Mouse (Mus musculus) lung, embryonic 14.5 days (tissue): Measurements from ENCODE around the gene Slc7a9. TPM values are rescaled to one million over a fixed set of nuclear protein-coding genes. Genes with fewer than 3 reads are reported as not detected.
A peak's percentile ranks its signal among the peaks of the same experiment; 100 is the strongest.

ENCODE experiments used
- ATAC-seq: fragments of 200-750 bp; cut with Nextera tagmentation; 2 replicates; pipeline ENCODE4 v1.8.0; 2017; ENCODE audit warnings: mild to moderate bottlenecking, moderate TSS enrichment, moderate library complexity; ENCODE audit not compliant: insufficient read depth
- DNase-seq: peaks from one replicate; pipeline ENCODE4 v3.0.0-alpha.2; 2015
- H3K27ac ChIP-seq: fragments of 300-500 bp; sonication (generic); 2 replicates; pipeline ENCODE4 v1.5.1; 2014; ENCODE audit warnings: low read depth, mild to moderate bottlenecking, moderate library complexity
- H3K27me3 ChIP-seq: fragments of 300-500 bp; sonication (generic); 2 replicates; pipeline ENCODE4 v1.6.1; 2014; ENCODE audit warnings: low read length, control low read depth; ENCODE audit not compliant: insufficient read depth
- H3K36me3 ChIP-seq: fragments of 300-500 bp; sonication (generic); 2 replicates; pipeline ENCODE4 v1.6.1; 2014; ENCODE audit warnings: control low read depth; ENCODE audit not compliant: insufficient read depth
- H3K4me1 ChIP-seq: fragments of 300-500 bp; sonication (generic); 2 replicates; pipeline ENCODE4 v1.6.1; 2014; ENCODE audit warnings: antibody characterized with exemption, control low read depth; ENCODE audit not compliant: insufficient read depth
- H3K4me2 ChIP-seq: fragments of 300-500 bp; sonication (generic); 2 replicates; pipeline ENCODE4 v1.6.1; 2014; ENCODE audit warnings: mild to moderate bottlenecking
- H3K4me3 ChIP-seq: fragments of 300-500 bp; sonication (generic); 2 replicates; pipeline ENCODE4 v1.5.1; 2014; ENCODE audit warnings: low read depth, low read length
- H3K9ac ChIP-seq: fragments of 300-500 bp; sonication (generic); 2 replicates; pipeline ENCODE4 v1.6.1; 2014
- H3K9me3 ChIP-seq: fragments of 300-500 bp; sonication (generic); 2 replicates; pipeline ENCODE4 v1.6.1; 2016; ENCODE audit warnings: low read depth, low read length, control low read depth
- CTCF ChIP-seq: IDR thresholded peaks from 2 replicates; pipeline ENCODE4 v1.5.1; 2016; ENCODE audit warnings: antibody characterized with exemption, low read depth
- WGBS: fragments of 180-500 bp; shearing (Covaris S2); extraction: QIAGEN DNeasy Blood & Tissue Kit; methylation state at CpG from one replicate; pipeline ENCODE4 v1.1.7; 2014; 5-methylcytosine and 5-hydroxymethylcytosine counted together
- polyA plus RNA-seq: library from polyadenylated mRNA; unstranded; fragments of >200 nt; fragmentation: Nextera tagmentation; extraction: Ambion mirVana; gene quantifications from 2 replicates; pipeline ENCODE4 v1.2.1, GENCODE M21; 2014

Slc7a9 gene
- polyA plus RNA-seq, 1 experiment from 2014 or later, result 0.67 TPM

- Histone ChIP-seq H3K4me1 (no peaks in the 10 kb centered on the region), H3K4me3 (no peak overlapping the region), H3K9me3 (no peaks in the 10 kb centered on the region), H3K36me3 (no peaks in the 10 kb centered on the region), H3K4me2 (no peak overlapping the region), H3K9ac (no peak overlapping the region), H3K27me3 (no peaks in the 10 kb centered on the region), H3K27ac (no peak overlapping the region)
- ATAC-seq (no peak), DNase-seq (peak; percentile 13)
- no peak for TF ChIP-seq CTCF
- 43% methylated on average over 4 of the region's 4 CpGs for WGBS
Measured at GRCm38 (mm10) chr7:35470794-35471193, 22.2 kb downstream of the Slc7a9 start.

- no peak for DNase-seq
- H3K9me3 ChIP-seq, result no peaks in the 10 kb centered on the region
- no peak for TF ChIP-seq CTCF
- no peak overlapping the region for H3K9ac ChIP-seq
- 29% methylated on average over 2 of the region's 2 CpGs for WGBS
- H3K4me1 ChIP-seq, result no peaks in the 10 kb centered on the region
- H3K27me3 ChIP-seq, result no peaks in the 10 kb centered on the region
- no peaks in the 10 kb centered on the region for H3K36me3 ChIP-seq
- no peak for ATAC-seq
- no peak overlapping the region for H3K27ac ChIP-seq
- H3K4me3 ChIP-seq, result no peak overlapping the region
- H3K4me2 ChIP-seq, result no peak overlapping the region
Measured at GRCm38 (mm10) chr7:35476457-35476856, 27.9 kb downstream of the Slc7a9 start.

- no peak overlapping the region for H3K27ac ChIP-seq
- H3K9me3 ChIP-seq, result no peaks in the 10 kb centered on the region
- no peak overlapping the region for H3K9ac ChIP-seq
Measured at GRCm38 (mm10) chr7:35485126-35485525, 36.5 kb downstream of the Slc7a9 start.

GRCm38 (mm10) chr7:35486553-35486952 is 38.0 kb downstream of the Slc7a9 start:
- no peak for TF ChIP-seq CTCF
- Histone ChIP-seq H3K36me3 (no peaks in the 10 kb centered on the region), H3K4me1 (no peaks in the 10 kb centered on the region), H3K4me3 (no peak overlapping the region), H3K9ac (no peak overlapping the region), H3K9me3 (no peaks in the 10 kb centered on the region), H3K4me2 (no peak overlapping the region), H3K27me3 (no peaks in the 10 kb centered on the region), H3K27ac (no peak overlapping the region)
- DNase-seq, result no peak
- 83% methylated on average over 8 of the region's 8 CpGs for WGBS
- no peak for ATAC-seq

More at GRCm38 (mm10) chr7:35485126-35485525, 36.5 kb downstream of the Slc7a9 start:
- 42% methylated on average over 2 of the region's 2 CpGs for WGBS
- ATAC-seq (no peak), DNase-seq (no peak)
- no peak for TF ChIP-seq CTCF
- Histone ChIP-seq H3K4me1 (no peaks in the 10 kb centered on the region), H3K27me3 (no peaks in the 10 kb centered on the region), H3K4me2 (no peak overlapping the region), H3K36me3 (no peaks in the 10 kb centered on the region), H3K4me3 (no peak overlapping the region)

GRCm38 (mm10) chr7:35490186-35490585 is 41.6 kb downstream of the Slc7a9 start:
- DNase-seq (no peak), ATAC-seq (no peak)
- 90% methylated on average over 2 of the region's 2 CpGs for WGBS
- TF ChIP-seq CTCF, result no peak
- Histone ChIP-seq H3K4me1 (no peaks in the 10 kb centered on the region), H3K9me3 (no peaks in the 10 kb centered on the region), H3K4me3 (no peak overlapping the region), H3K27me3 (no peaks in the 10 kb centered on the region), H3K9ac (no peak overlapping the region), H3K36me3 (no peaks in the 10 kb centered on the region), H3K27ac (no peak overlapping the region), H3K4me2 (no peak overlapping the region)

- Histone ChIP-seq H3K36me3 (no peaks in the 10 kb centered on the region), H3K27me3 (no peaks in the 10 kb centered on the region), H3K4me1 (no peaks in the 10 kb centered on the region), H3K4me2 (no peak overlapping the region), H3K4me3 (no peak overlapping the region), H3K27ac (no peak overlapping the region), H3K9me3 (no peaks in the 10 kb centered on the region), H3K9ac (no peak overlapping the region)
- 82% methylated on average over 1 of the region's 1 CpGs for whole genome bisulfite sequencing
- ATAC-seq (no peak), DNase-seq (no peak)
- TF ChIP-seq CTCF, result no peak
Measured at GRCm38 (mm10) chr7:35491005-35491404, 42.4 kb downstream of the Slc7a9 start.

- no peaks in the 10 kb centered on the region for H3K9me3 ChIP-seq
Measured at GRCm38 (mm10) chr7:35497516-35497915, 48.9 kb downstream of the Slc7a9 start.

GRCm38 (mm10) chr7:35501995-35502394 is 53.4 kb downstream of the Slc7a9 start:
- Histone ChIP-seq H3K4me2 (no peak overlapping the region), H3K27ac (no peak overlapping the region), H3K9ac (no peak overlapping the region), H3K4me3 (no peak overlapping the region), H3K36me3 (no peaks in the 10 kb centered on the region), H3K4me1 (no peaks in the 10 kb centered on the region), H3K27me3 (no peaks in the 10 kb centered on the region), H3K9me3 (no peaks in the 10 kb centered on the region)
- ATAC-seq (no peak), DNase-seq (peak; percentile 55)
- peak; percentile 56 for TF ChIP-seq CTCF
- WGBS, result 26% methylated on average over 4 of the region's 4 CpGs

More at GRCm38 (mm10) chr7:35497516-35497915, 48.9 kb downstream of the Slc7a9 start:
- ATAC-seq, result no peak
- 93% methylated on average over 2 of the region's 2 CpGs for WGBS
- no peak overlapping the region for H3K4me3 ChIP-seq
- TF ChIP-seq CTCF, result no peak
- H3K9ac ChIP-seq, result no peak overlapping the region
- no peaks in the 10 kb centered on the region for H3K36me3 ChIP-seq
- no peak overlapping the region for H3K27ac ChIP-seq
- no peaks in the 10 kb centered on the region for H3K4me1 ChIP-seq
- no peaks in the 10 kb centered on the region for H3K27me3 ChIP-seq
- no peak overlapping the region for H3K4me2 ChIP-seq
- DNase-seq, result no peak

Other genes starting within 250 kb of the Slc7a9 start
- gene Lrp3, start 233.3 kb upstream of the Slc7a9 start, polyA plus RNA-seq, result 8.2 and 11.2 TPM in 2 replicates
- gene Gpatch1, start 130.4 kb upstream of the Slc7a9 start, polyA plus RNA-seq, result 15.9 and 16.1 TPM in 2 replicates
- gene Rhpn2, start 114.6 kb upstream of the Slc7a9 start, polyA plus RNA-seq, result 3.0 and 3.6 TPM in 2 replicates
- gene Faap24, start 52.0 kb upstream of the Slc7a9 start, polyA plus RNA-seq, result 17.7 and 20.2 TPM in 2 replicates
- gene Cep89, start 51.8 kb upstream of the Slc7a9 start, polyA plus RNA-seq, result 47.9 and 49.4 TPM in 2 replicates
- 0.30 and 0.75 TPM in 2 replicates for gene Tdrd12, start 88.9 kb downstream of the Slc7a9 start, polyA plus RNA-seq
- gene Nudt19, start 107.5 kb downstream of the Slc7a9 start, polyA plus RNA-seq, result 53.9 and 54.9 TPM in 2 replicates
- 0.24 and 0.36 TPM in 2 replicates for gene Rgs9bp, start 136.8 kb downstream of the Slc7a9 start, polyA plus RNA-seq
- gene Ankrd27, start 137.4 kb downstream of the Slc7a9 start, polyA plus RNA-seq, result 38.1 and 38.8 TPM in 2 replicates
- 266 and 281 TPM in 2 replicates for gene Pdcd5, start 198.7 kb downstream of the Slc7a9 start, polyA plus RNA-seq